Mouse (Mus musculus): ENCODE results near the gene Tas2r123. TPM values are rescaled to one million over a fixed set of nuclear protein-coding genes. Genes with fewer than 3 reads are reported as not detected.

Gene Tas2r123
- total RNA-seq (2021) = not detected
- long read RNA-seq, experiment 1 = 0 reads
- long read RNA-seq, experiment 2 = 0 reads

GRCm38 (mm10) chr6:132846842-132847241 lies at the start of gene Tas2r123:
Tas2r123 (plus strand) TSS chr6:132847142.
- no peak for DNase-seq

- no peak for DNase-seq
Observed at GRCm38 (mm10) chr6:132802518-132802917, 44.4 kb upstream of the Tas2r123 start, which contains the start of gene Tas2r117. Tas2r117 (plus strand) TSS chr6:132802818.

- no peak for DNase-seq
Observed at GRCm38 (mm10) chr6:132855138-132855537, 8.2 kb downstream of the Tas2r123 start, which contains the start of gene Tas2r116. Tas2r116 (plus strand) TSS chr6:132855438.

GRCm38 (mm10) chr6:132867708-132868107 lies 20.8 kb downstream of the Tas2r123 start, which contains the start of gene Tas2r110:
Tas2r110 (plus strand) TSS chr6:132868008.
- no peak for DNase-seq

- DNase-seq = no peak
Observed at GRCm38 (mm10) chr6:132892711-132893110, 45.8 kb downstream of the Tas2r123 start, which contains the start of gene Tas2r113. Tas2r113 (plus strand) TSS chr6:132893011.

Other genes with a start within 250 kb of the Tas2r123 start
- gene A630073D07Rik, start 195.6 kb upstream of the Tas2r123 start, total RNA-seq (2021) = not detected
- gene Tas2r120, start 190.2 kb upstream of the Tas2r123 start, total RNA-seq (2021) = not detected
- gene Tas2r121, start 146.1 kb upstream of the Tas2r123 start, total RNA-seq (2021) = not detected
- gene Tas2r122, start 135.2 kb upstream of the Tas2r123 start, total RNA-seq (2021) = not detected
- not detected for gene Tas2r115, start 109.1 kb upstream of the Tas2r123 start, total RNA-seq (2021)
- gene Tas2r124, start 92.4 kb upstream of the Tas2r123 start, total RNA-seq (2021) = not detected
- gene Tas2r102, start 85.0 kb upstream of the Tas2r123 start, total RNA-seq (2021) = not detected
- gene Tas2r136, start 69.0 kb upstream of the Tas2r123 start, total RNA-seq (2021) = not detected
- gene Tas2r117, start 44.3 kb upstream of the Tas2r123 start, total RNA-seq (2021) = not detected
- not detected for gene Tas2r116, start 8.3 kb downstream of the Tas2r123 start, total RNA-seq (2021)
- gene Tas2r110, start 20.9 kb downstream of the Tas2r123 start, total RNA-seq (2021) = not detected
- gene Tas2r113, start 45.9 kb downstream of the Tas2r123 start, total RNA-seq (2021) = not detected
- not detected for gene Tas2r125, start 62.5 kb downstream of the Tas2r123 start, total RNA-seq (2021)
- not detected for gene Tas2r129, start 104.0 kb downstream of the Tas2r123 start, total RNA-seq (2021)
- gene Tas2r131, start 110.8 kb downstream of the Tas2r123 start, total RNA-seq (2021) = not detected
- gene Tas2r109, start 133.8 kb downstream of the Tas2r123 start, total RNA-seq (2021) = not detected
- gene Tas2r103, start 190.0 kb downstream of the Tas2r123 start, total RNA-seq (2021) = not detected
- not detected for gene Tas2r140, start 208.7 kb downstream of the Tas2r123 start, total RNA-seq (2021)